Mouse (Mus musculus): ENCODE results near the gene Apol7a. TPM values are rescaled to one million over a fixed set of nuclear protein-coding genes. Genes with fewer than 3 reads are reported as not detected.

Apol7a gene
- polyA plus RNA-seq, 1 experiment from 2014 or later: not detected

DNA sequence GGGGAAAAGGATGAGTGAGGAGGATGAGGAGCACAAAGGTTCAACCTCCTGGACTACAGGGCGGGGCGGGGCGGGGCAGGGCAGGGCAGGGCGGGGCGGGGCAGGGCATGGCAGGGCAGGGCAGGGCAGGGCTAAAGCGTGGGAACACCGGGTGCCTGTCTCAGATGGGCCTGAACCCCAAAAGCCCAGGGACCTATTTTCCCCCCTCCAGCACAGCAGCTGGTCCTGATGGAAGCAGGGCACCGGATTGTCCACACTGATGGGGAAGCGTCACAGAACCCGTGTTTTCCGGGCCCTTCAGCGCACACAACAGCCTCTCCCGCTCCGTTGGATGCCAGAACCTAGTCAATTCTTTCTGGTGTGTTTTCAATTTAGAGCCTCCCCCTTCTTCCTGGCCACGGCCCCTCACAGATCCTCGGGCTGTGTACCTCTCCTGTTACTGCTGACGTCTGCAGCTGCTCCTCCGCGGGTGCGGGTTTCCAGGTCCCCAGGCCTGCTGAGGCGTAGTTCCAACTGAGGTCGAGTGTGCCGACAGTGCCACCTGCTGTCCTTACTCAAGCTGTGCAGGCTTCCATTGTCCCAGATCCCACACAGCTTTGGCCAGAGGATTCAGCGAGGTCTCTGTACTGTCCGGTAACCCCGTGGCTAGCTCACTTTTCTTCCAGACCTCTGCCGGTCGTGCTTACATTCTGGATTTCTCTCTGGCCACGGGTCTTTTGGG is 40.4 kb downstream of the Apol7a start:
- Histone ChIP-seq H3K9me3 (ENCODE audit: control insufficient read depth, low read length) (no peaks in the 10 kb centered on the region), H3K27me3 (ENCODE audit: control insufficient read depth, insufficient read depth, low read length) (no peaks in the 10 kb centered on the region; the same call in 1 of the 2 replicates), H3K4me2 (replicated peaks; ENCODE audit: low read depth, low read length) (peak overlapping the region; percentile 48), H3K9ac (ENCODE audit: low read depth, low read length) (peak overlapping the region; percentile 51; the same call in 1 of the 2 replicates), H3K4me3 (ENCODE audit: low read length) (peak overlapping the region; percentile 30; the same call in 1 of the 2 replicates), H3K4me1 (ENCODE audit: control insufficient read depth, insufficient read depth, low read length) (peaks cover 25% of the 10 kb centered on the region), H3K36me3 (ENCODE audit: control insufficient read depth, insufficient read depth, low read length) (no peaks in the 10 kb centered on the region), H3K27ac (ENCODE audit: low read depth, low read length) (no peak overlapping the region)
- WGBS: 6% methylated on average over 28 of the region's 29 CpGs
- ATAC-seq (ENCODE audit: low FRiP score, low TSS enrichment): peak; percentile 92

GRCm38 (mm10) chr15:77356248-77356810 is 42.6 kb downstream of the Apol7a start:
- H3K36me3 ChIP-seq (ENCODE audit: control insufficient read depth, insufficient read depth, low read length): no peaks in the 10 kb centered on the region
- peaks cover 27% of the 10 kb centered on the region for H3K4me1 ChIP-seq (ENCODE audit: control insufficient read depth, insufficient read depth, low read length)
- ATAC-seq (ENCODE audit: low FRiP score, low TSS enrichment): no peak
- no peaks in the 10 kb centered on the region for H3K9me3 ChIP-seq (ENCODE audit: control insufficient read depth, low read length)
- no peak overlapping the region for H3K27ac ChIP-seq (ENCODE audit: low read depth, low read length)
- H3K4me3 ChIP-seq (ENCODE audit: low read length): no peak overlapping the region
- H3K9ac ChIP-seq (ENCODE audit: low read depth, low read length): no peak overlapping the region
- 19% methylated on average over 11 of the region's 11 CpGs for WGBS
- H3K4me2 ChIP-seq (replicated peaks; ENCODE audit: low read depth, low read length): 0 out of 2 replicates have a peak overlapping the region, but pooled peaks have one; percentile 8
- H3K27me3 ChIP-seq (ENCODE audit: control insufficient read depth, insufficient read depth, low read length): no peaks in the 10 kb centered on the region

DNA sequence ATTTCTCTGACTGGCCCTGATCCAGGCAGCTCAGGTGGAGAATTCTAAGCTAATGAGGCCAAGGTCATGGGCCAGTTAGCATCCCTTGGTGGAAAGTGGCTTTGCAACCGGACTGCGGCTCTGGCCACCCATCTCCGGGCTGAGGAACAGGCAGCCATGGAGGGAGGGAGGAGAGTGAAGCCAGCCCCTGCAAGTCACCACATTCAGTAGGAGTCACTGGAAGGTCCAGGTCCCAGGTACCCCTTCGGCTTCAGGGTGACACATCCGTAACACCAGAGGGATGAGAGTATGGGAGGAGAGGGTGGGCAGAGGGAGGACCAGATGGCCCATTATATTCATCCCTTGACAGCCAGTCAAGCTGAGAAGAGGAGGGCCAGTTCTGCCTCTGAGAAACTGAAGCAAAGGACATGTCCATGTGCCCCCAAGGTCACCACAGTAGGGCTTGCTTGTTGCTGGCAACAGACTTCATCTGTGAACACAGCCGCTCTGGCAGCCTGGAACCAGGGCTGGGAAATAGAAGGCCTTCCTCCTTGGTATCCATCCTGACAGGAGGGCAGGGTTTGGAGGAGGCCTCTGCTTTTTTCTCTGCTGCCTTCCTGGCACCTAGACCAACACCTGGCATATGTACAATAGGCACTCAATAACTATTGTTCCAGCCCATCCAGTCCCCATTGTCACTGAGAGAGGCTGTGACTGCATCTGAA is 43.9 kb downstream of the Apol7a start:
- no peak for ATAC-seq (ENCODE audit: low FRiP score, low TSS enrichment)

GRCm38 (mm10) chr15:77354496-77354847 is 44.4 kb downstream of the Apol7a start:
- Histone ChIP-seq H3K27ac (ENCODE audit: low read depth, low read length) (no peak overlapping the region), H3K36me3 (ENCODE audit: control insufficient read depth, insufficient read depth, low read length) (no peaks in the 10 kb centered on the region), H3K4me1 (ENCODE audit: control insufficient read depth, insufficient read depth, low read length) (peaks cover 26% of the 10 kb centered on the region), H3K4me3 (ENCODE audit: low read length) (no peak overlapping the region), H3K4me2 (replicated peaks; ENCODE audit: low read depth, low read length) (no peak overlapping the region), H3K9ac (ENCODE audit: low read depth, low read length) (no peak overlapping the region), H3K27me3 (ENCODE audit: control insufficient read depth, insufficient read depth, low read length) (no peaks in the 10 kb centered on the region), H3K9me3 (ENCODE audit: control insufficient read depth, low read length) (no peaks in the 10 kb centered on the region)
- no peak for ATAC-seq (ENCODE audit: low FRiP score, low TSS enrichment)
- WGBS: 47% methylated on average over 4 of the region's 4 CpGs

More for the DNA sequence above, 43.9 kb downstream of the Apol7a start:
- no peak overlapping the region for H3K27ac ChIP-seq (ENCODE audit: low read depth, low read length)
- H3K27me3 ChIP-seq (ENCODE audit: control insufficient read depth, insufficient read depth, low read length): no peaks in the 10 kb centered on the region
- 54% methylated on average over 6 of the region's 6 CpGs for WGBS
- H3K4me2 ChIP-seq (replicated peaks; ENCODE audit: low read depth, low read length): no peak overlapping the region
- no peak overlapping the region for H3K9ac ChIP-seq (ENCODE audit: low read depth, low read length)
- H3K9me3 ChIP-seq (ENCODE audit: control insufficient read depth, low read length): no peaks in the 10 kb centered on the region
- H3K4me1 ChIP-seq (ENCODE audit: control insufficient read depth, insufficient read depth, low read length): peaks cover 27% of the 10 kb centered on the region
- H3K36me3 ChIP-seq (ENCODE audit: control insufficient read depth, insufficient read depth, low read length): no peaks in the 10 kb centered on the region
- no peak overlapping the region for H3K4me3 ChIP-seq (ENCODE audit: low read length)

DNA sequence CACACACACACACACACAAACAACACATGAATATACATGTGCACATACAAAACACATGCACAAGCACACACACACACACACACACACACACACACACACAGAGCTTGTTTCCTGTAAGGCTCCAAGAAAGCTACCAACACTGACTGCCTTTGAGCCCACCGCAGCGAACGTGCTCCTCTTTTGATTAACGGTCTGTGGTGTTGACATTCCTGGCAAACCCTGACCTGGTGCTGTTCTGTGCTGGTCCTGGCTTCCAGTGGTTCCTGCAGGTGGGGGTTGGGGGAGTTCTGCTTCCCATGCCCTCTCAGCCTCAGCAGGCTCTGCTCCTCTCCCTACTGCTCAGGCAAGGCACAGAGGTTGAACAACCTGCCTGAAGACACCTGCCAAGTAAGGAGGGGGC is 45.1 kb downstream of the Apol7a start:
- ATAC-seq (ENCODE audit: low FRiP score, low TSS enrichment): no peak
- no peaks in the 10 kb centered on the region for H3K27me3 ChIP-seq (ENCODE audit: control insufficient read depth, insufficient read depth, low read length)
- H3K27ac ChIP-seq (ENCODE audit: low read depth, low read length): no peak overlapping the region
- H3K4me3 ChIP-seq (ENCODE audit: low read length): no peak overlapping the region
- H3K9ac ChIP-seq (ENCODE audit: low read depth, low read length): no peak overlapping the region
- no peak overlapping the region for H3K4me2 ChIP-seq (replicated peaks; ENCODE audit: low read depth, low read length)
- no peaks in the 10 kb centered on the region for H3K9me3 ChIP-seq (ENCODE audit: control insufficient read depth, low read length)
- H3K36me3 ChIP-seq (ENCODE audit: control insufficient read depth, insufficient read depth, low read length): no peaks in the 10 kb centered on the region
- H3K4me1 ChIP-seq (ENCODE audit: control insufficient read depth, insufficient read depth, low read length): peaks cover 19% of the 10 kb centered on the region
- WGBS: 2% methylated on average over 4 of the region's 4 CpGs

DNA sequence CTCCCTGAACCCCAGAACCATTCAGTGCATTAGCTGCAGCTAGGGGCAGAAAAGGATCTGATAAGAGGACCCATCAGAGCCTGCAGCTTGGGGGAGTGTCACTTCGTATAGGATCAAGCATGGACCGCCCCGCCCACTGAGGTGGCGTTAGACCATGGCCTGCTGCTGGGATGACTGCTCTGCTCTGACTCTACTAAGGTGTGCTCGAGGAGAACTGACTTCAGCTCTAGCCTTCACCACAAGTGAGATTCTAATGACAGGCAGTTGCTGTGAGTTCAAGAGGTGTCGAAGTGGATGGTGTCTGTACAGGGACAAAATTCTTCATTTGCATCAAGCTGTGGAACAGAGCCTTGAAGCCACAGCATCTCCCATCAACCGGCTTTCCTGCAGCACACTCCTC is 46.0 kb downstream of the Apol7a start:
- Histone ChIP-seq H3K36me3 (ENCODE audit: control insufficient read depth, insufficient read depth, low read length) (no peaks in the 10 kb centered on the region), H3K27me3 (ENCODE audit: control insufficient read depth, insufficient read depth, low read length) (no peaks in the 10 kb centered on the region), H3K9ac (ENCODE audit: low read depth, low read length) (no peak overlapping the region), H3K4me1 (ENCODE audit: control insufficient read depth, insufficient read depth, low read length) (peaks cover 19% of the 10 kb centered on the region), H3K4me3 (ENCODE audit: low read length) (no peak overlapping the region), H3K27ac (ENCODE audit: low read depth, low read length) (no peak overlapping the region), H3K4me2 (replicated peaks; ENCODE audit: low read depth, low read length) (no peak overlapping the region), H3K9me3 (ENCODE audit: control insufficient read depth, low read length) (no peaks in the 10 kb centered on the region)
- WGBS: 53% methylated on average over 7 of the region's 7 CpGs
- ATAC-seq (ENCODE audit: low FRiP score, low TSS enrichment): no peak

GRCm38 (mm10) chr15:77350117-77350516 is 48.8 kb downstream of the Apol7a start:
- Histone ChIP-seq H3K4me1 (ENCODE audit: control insufficient read depth, insufficient read depth, low read length) (peaks cover 9% of the 10 kb centered on the region; the same call in 1 of the 2 replicates), H3K9me3 (ENCODE audit: control insufficient read depth, low read length) (no peaks in the 10 kb centered on the region), H3K27me3 (ENCODE audit: control insufficient read depth, insufficient read depth, low read length) (no peaks in the 10 kb centered on the region), H3K4me2 (replicated peaks; ENCODE audit: low read depth, low read length) (no peak overlapping the region), H3K9ac (ENCODE audit: low read depth, low read length) (no peak overlapping the region), H3K36me3 (ENCODE audit: control insufficient read depth, insufficient read depth, low read length) (no peaks in the 10 kb centered on the region), H3K4me3 (ENCODE audit: low read length) (no peak overlapping the region), H3K27ac (ENCODE audit: low read depth, low read length) (no peak overlapping the region)
- no peak for ATAC-seq (ENCODE audit: low FRiP score, low TSS enrichment)
- WGBS: 89% methylated on average over 7 of the region's 7 CpGs

DNA sequence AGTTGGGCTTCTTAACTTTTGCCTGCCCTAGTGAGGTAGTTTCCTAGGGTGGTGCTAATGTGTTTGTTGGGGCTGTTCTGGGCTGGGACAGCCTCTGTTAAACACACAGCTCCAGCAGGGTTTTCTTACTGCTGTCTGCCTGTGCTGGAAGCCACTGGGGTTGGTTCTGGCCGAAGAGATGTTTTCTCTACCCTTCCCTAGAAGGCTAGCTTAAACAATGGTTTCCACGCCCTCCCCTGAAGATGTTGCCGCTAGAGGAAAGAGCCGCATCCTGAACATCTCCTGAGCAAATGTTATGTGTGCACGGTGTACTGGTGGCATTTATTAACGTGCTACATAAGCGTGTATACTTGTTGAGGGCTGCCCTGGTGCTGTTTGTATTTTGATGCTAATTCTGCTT is 50.8 kb downstream of the Apol7a start:
- H3K4me1 ChIP-seq (ENCODE audit: control insufficient read depth, insufficient read depth, low read length): peaks cover 21% of the 10 kb centered on the region
- H3K4me2 ChIP-seq (replicated peaks; ENCODE audit: low read depth, low read length): no peak overlapping the region
- no peak overlapping the region for H3K4me3 ChIP-seq (ENCODE audit: low read length)
- H3K9me3 ChIP-seq (ENCODE audit: control insufficient read depth, low read length): no peaks in the 10 kb centered on the region
- 75% methylated on average over 7 of the region's 7 CpGs for WGBS
- no peaks in the 10 kb centered on the region for H3K36me3 ChIP-seq (ENCODE audit: control insufficient read depth, insufficient read depth, low read length)
- no peak overlapping the region for H3K9ac ChIP-seq (ENCODE audit: low read depth, low read length)
- no peaks in the 10 kb centered on the region for H3K27me3 ChIP-seq (ENCODE audit: control insufficient read depth, insufficient read depth, low read length)
- H3K27ac ChIP-seq (ENCODE audit: low read depth, low read length): no peak overlapping the region
- ATAC-seq (ENCODE audit: low FRiP score, low TSS enrichment): no peak

Measured in kidney, embryonic 14.5 days (tissue).